Mouse (Mus musculus) midbrain, embryonic 11.5 days (tissue): ENCODE measurements at regions not wholly inside any gene's neighbourhood (a gene's known extent, or its start where the extent isn't known, plus 50 kb on each side); places are given as distances from the start of the nearest gene placed in this dataset.
"Not testable (repeated sequence)": the region's sequence is repeated elsewhere in the genome, so short reads cannot be mapped to it uniquely, and the experiment has no call there.

Experiments
- ATAC-seq: fragments of 200-750 bp; cut with Nextera tagmentation; 2 replicates; pipeline ENCODE4 v1.8.0; 2017; ENCODE audit warnings: moderate TSS enrichment, moderate library complexity; ENCODE audit not compliant: low FRiP score
- DNase-seq: peaks from one replicate; pipeline ENCODE4 v3.0.0; 2015; ENCODE audit warnings: low spot score; ENCODE audit errors: missing footprints
- H3K27ac ChIP-seq: fragments of 300-500 bp; sonication (generic); 2 replicates; pipeline ENCODE4 v1.5.1; 2014; ENCODE audit warnings: low read depth, low read length
- H3K27me3 ChIP-seq: fragments of 300-500 bp; sonication (generic); 2 replicates; pipeline ENCODE4 v1.6.1; 2014; ENCODE audit warnings: mild to moderate bottlenecking, low read length, moderate library complexity, mixed read lengths; ENCODE audit not compliant: control insufficient read depth, insufficient read depth
- H3K36me3 ChIP-seq: fragments of 300-500 bp; sonication (generic); 2 replicates; pipeline ENCODE4 v1.6.1; 2014; ENCODE audit warnings: mild to moderate bottlenecking, low read length, moderate library complexity, mixed read lengths; ENCODE audit not compliant: control insufficient read depth, insufficient read depth
- H3K4me1 ChIP-seq: fragments of 300-500 bp; sonication (generic); 2 replicates; pipeline ENCODE4 v1.6.1; 2014; ENCODE audit warnings: low read length; ENCODE audit not compliant: control insufficient read depth, insufficient read depth
- H3K4me2 ChIP-seq: fragments of 300-500 bp; sonication (generic); 2 replicates; pipeline ENCODE4 v1.6.1; 2014; ENCODE audit warnings: mild to moderate bottlenecking, moderate library complexity
- H3K4me3 ChIP-seq: fragments of 300-500 bp; sonication (generic); 2 replicates; pipeline ENCODE4 v1.5.1; 2014; ENCODE audit warnings: low read depth, low read length
- H3K9ac ChIP-seq: fragments of 300-500 bp; sonication (generic); 2 replicates; pipeline ENCODE4 v1.6.1; 2014; ENCODE audit warnings: low read length
- H3K9me3 ChIP-seq: fragments of 300-500 bp; sonication (generic); 2 replicates; pipeline ENCODE4 v1.6.1; 2016; ENCODE audit warnings: low read length; ENCODE audit not compliant: control insufficient read depth
- WGBS: fragments of 180-500 bp; shearing (Covaris S2); extraction: QIAGEN DNeasy Blood & Tissue Kit; methylation state at CpG from one replicate; pipeline ENCODE4 v1.1.7; 2014; 5-methylcytosine and 5-hydroxymethylcytosine counted together

GRCm38 (mm10) chr3:16070963-16071362 lies 64.7 kb upstream of the Gm5150 start:
- no peaks in the 10 kb centered on the region for H3K9me3 ChIP-seq
- no peak overlapping the region for H3K4me2 ChIP-seq
- H3K4me1 ChIP-seq = no peaks in the 10 kb centered on the region
- no peak overlapping the region for H3K9ac ChIP-seq
- DNase-seq = no peak
- no peaks in the 10 kb centered on the region for H3K27me3 ChIP-seq
- H3K4me3 ChIP-seq = no peak overlapping the region
- ATAC-seq = no peak
- H3K27ac ChIP-seq = no peak overlapping the region
- 94% methylated on average over 1 of the region's 1 CpGs for WGBS
- no peaks in the 10 kb centered on the region for H3K36me3 ChIP-seq

GRCm38 (mm10) chr3:16057709-16058108 lies 51.5 kb upstream of the Gm5150 start:
- H3K4me2 ChIP-seq, H3K9ac ChIP-seq, H3K27me3 ChIP-seq, H3K9me3 ChIP-seq, ATAC-seq, H3K4me1 ChIP-seq, H3K4me3 ChIP-seq, H3K27ac ChIP-seq, DNase-seq, H3K36me3 ChIP-seq: not testable (repeated sequence)
- WGBS = 89% methylated on average over 5 of the region's 5 CpGs
